Mouse (Mus musculus): ENCODE measurements around the gene Capn3. TPM values are rescaled to one million over a fixed set of nuclear protein-coding genes. Genes with fewer than 3 reads are reported as not detected.

Capn3 gene
- polyA plus RNA-seq, 1 experiment from 2014 or later: 0.55 TPM

- ATAC-seq (no peak), DNase-seq (ENCODE audit: low spot score) (no peak)
- Histone ChIP-seq H3K4me3 (ENCODE audit: low read depth, low read length) (no peak overlapping the region), H3K4me2 (replicated peaks; ENCODE audit: low read depth, low read length) (no peak overlapping the region), H3K9me3 (ENCODE audit: low read length) (no peaks in the 10 kb centered on the region), H3K9ac (replicated peaks; ENCODE audit: low read depth) (no peak overlapping the region), H3K27me3 (replicated peaks; ENCODE audit: insufficient read depth, low read length) (no peaks in the 10 kb centered on the region), H3K36me3 (ENCODE audit: insufficient read depth, low read length) (no peaks in the 10 kb centered on the region), H3K4me1 (ENCODE audit: insufficient read depth, low read depth, low read length) (no peaks in the 10 kb centered on the region), H3K27ac (ENCODE audit: low read length) (no peak overlapping the region)
- 55% methylated on average over 10 of the region's 10 CpGs for WGBS
- TF ChIP-seq EP300 (IDR thresholded peaks at IDR 0.05) (no peak), CTCF (IDR thresholded peaks at IDR 0.05) (no peak)
Observed at GRCm38 (mm10) chr2:120446373-120446772, 9.4 kb upstream of the Capn3 start.

- no peak overlapping the region for H3K4me2 ChIP-seq (replicated peaks; ENCODE audit: low read depth, low read length)
- no peaks in the 10 kb centered on the region for H3K4me1 ChIP-seq (ENCODE audit: insufficient read depth, low read depth, low read length)
- no peak for ATAC-seq
- WGBS: 91% methylated on average over 1 of the region's 1 CpGs
- TF ChIP-seq CTCF (IDR thresholded peaks at IDR 0.05) (no peak), EP300 (IDR thresholded peaks at IDR 0.05) (no peak)
- H3K9ac ChIP-seq (replicated peaks; ENCODE audit: low read depth): no peak overlapping the region
- no peaks in the 10 kb centered on the region for H3K9me3 ChIP-seq (ENCODE audit: low read length)
- no peaks in the 10 kb centered on the region for H3K27me3 ChIP-seq (replicated peaks; ENCODE audit: insufficient read depth, low read length)
- no peaks in the 10 kb centered on the region for H3K36me3 ChIP-seq (ENCODE audit: insufficient read depth, low read length)
- no peak for DNase-seq (ENCODE audit: low spot score)
- H3K27ac ChIP-seq (ENCODE audit: low read length): no peak overlapping the region
- no peak overlapping the region for H3K4me3 ChIP-seq (ENCODE audit: low read depth, low read length)
Observed at GRCm38 (mm10) chr2:120447306-120447705, 8.5 kb upstream of the Capn3 start.

GRCm38 (mm10) chr2:120450724-120451123 is 5.1 kb upstream of the Capn3 start:
- H3K9ac ChIP-seq (replicated peaks; ENCODE audit: low read depth): no peak overlapping the region

GRCm38 (mm10) chr2:120452600-120452999 is 3.2 kb upstream of the Capn3 start:
- ATAC-seq: no peak
- TF ChIP-seq EP300 (IDR thresholded peaks at IDR 0.05) (no peak), CTCF (IDR thresholded peaks at IDR 0.05) (no peak)

More at GRCm38 (mm10) chr2:120450724-120451123, 5.1 kb upstream of the Capn3 start:
- Histone ChIP-seq H3K27ac (ENCODE audit: low read length) (no peak overlapping the region), H3K36me3 (ENCODE audit: insufficient read depth, low read length) (no peaks in the 10 kb centered on the region; the same call in 1 of the 2 replicates), H3K4me2 (replicated peaks; ENCODE audit: low read depth, low read length) (no peak overlapping the region), H3K4me3 (ENCODE audit: low read depth, low read length) (no peak overlapping the region), H3K9me3 (ENCODE audit: low read length) (no peaks in the 10 kb centered on the region), H3K4me1 (ENCODE audit: insufficient read depth, low read depth, low read length) (no peaks in the 10 kb centered on the region), H3K27me3 (replicated peaks; ENCODE audit: insufficient read depth, low read length) (no peaks in the 10 kb centered on the region)
- WGBS: 61% methylated on average over 6 of the region's 6 CpGs
- TF ChIP-seq CTCF (IDR thresholded peaks at IDR 0.05): no peak
- ATAC-seq (no peak), DNase-seq (ENCODE audit: low spot score) (peak; percentile 7)

GRCm38 (mm10) chr2:120454987-120455386 is 832 bp upstream of the Capn3 start:
- ATAC-seq: no peak
- H3K4me3 ChIP-seq (ENCODE audit: low read depth, low read length): no peak overlapping the region
- no peaks in the 10 kb centered on the region for H3K4me1 ChIP-seq (ENCODE audit: insufficient read depth, low read depth, low read length)

More at GRCm38 (mm10) chr2:120452600-120452999, 3.2 kb upstream of the Capn3 start:
- H3K9ac ChIP-seq (replicated peaks; ENCODE audit: low read depth): no peak overlapping the region
- 53% methylated on average over 4 of the region's 4 CpGs for WGBS
- no peak overlapping the region for H3K4me2 ChIP-seq (replicated peaks; ENCODE audit: low read depth, low read length)
- no peaks in the 10 kb centered on the region; the same call in 1 of the 2 replicates for H3K36me3 ChIP-seq (ENCODE audit: insufficient read depth, low read length)
- H3K27me3 ChIP-seq (replicated peaks; ENCODE audit: insufficient read depth, low read length): no peaks in the 10 kb centered on the region
- no peak overlapping the region for H3K27ac ChIP-seq (ENCODE audit: low read length)
- no peak overlapping the region for H3K4me3 ChIP-seq (ENCODE audit: low read depth, low read length)
- DNase-seq (ENCODE audit: low spot score): peak; percentile 8
- H3K4me1 ChIP-seq (ENCODE audit: insufficient read depth, low read depth, low read length): no peaks in the 10 kb centered on the region
- H3K9me3 ChIP-seq (ENCODE audit: low read length): no peaks in the 10 kb centered on the region

GRCm38 (mm10) chr2:120460216-120460615 is 4.4 kb downstream of the Capn3 start:
- 70% methylated on average over 4 of the region's 4 CpGs for WGBS
- no peak for ATAC-seq
- no peak overlapping the region for H3K4me3 ChIP-seq (ENCODE audit: low read depth, low read length)

More at GRCm38 (mm10) chr2:120454987-120455386, 832 bp upstream of the Capn3 start:
- no peak for DNase-seq (ENCODE audit: low spot score)
- H3K9me3 ChIP-seq (ENCODE audit: low read length): no peaks in the 10 kb centered on the region
- H3K27ac ChIP-seq (ENCODE audit: low read length): no peak overlapping the region
- H3K9ac ChIP-seq (replicated peaks; ENCODE audit: low read depth): no peak overlapping the region
- H3K36me3 ChIP-seq (ENCODE audit: insufficient read depth, low read length): no peaks in the 10 kb centered on the region; the same call in 1 of the 2 replicates
- TF ChIP-seq EP300 (IDR thresholded peaks at IDR 0.05) (no peak), CTCF (IDR thresholded peaks at IDR 0.05) (no peak)
- no peak overlapping the region for H3K4me2 ChIP-seq (replicated peaks; ENCODE audit: low read depth, low read length)
- WGBS: 66% methylated on average over 2 of the region's 2 CpGs
- no peaks in the 10 kb centered on the region for H3K27me3 ChIP-seq (replicated peaks; ENCODE audit: insufficient read depth, low read length)

GRCm38 (mm10) chr2:120463328-120463727 is 7.5 kb downstream of the Capn3 start:
- no peak overlapping the region for H3K9ac ChIP-seq (replicated peaks; ENCODE audit: low read depth)
- H3K4me3 ChIP-seq (ENCODE audit: low read depth, low read length): no peak overlapping the region
- H3K27me3 ChIP-seq (replicated peaks; ENCODE audit: insufficient read depth, low read length): no peaks in the 10 kb centered on the region
- no peaks in the 10 kb centered on the region for H3K9me3 ChIP-seq (ENCODE audit: low read length)
- no peak for ATAC-seq
- no peak overlapping the region for H3K4me2 ChIP-seq (replicated peaks; ENCODE audit: low read depth, low read length)
- no peak for DNase-seq (ENCODE audit: low spot score)
- no peaks in the 10 kb centered on the region for H3K4me1 ChIP-seq (ENCODE audit: insufficient read depth, low read depth, low read length)
- TF ChIP-seq CTCF (IDR thresholded peaks at IDR 0.05) (no peak), EP300 (IDR thresholded peaks at IDR 0.05) (no peak)
- H3K36me3 ChIP-seq (ENCODE audit: insufficient read depth, low read length): no peaks in the 10 kb centered on the region
- no peak overlapping the region for H3K27ac ChIP-seq (ENCODE audit: low read length)
- 73% methylated on average over 7 of the region's 7 CpGs for WGBS

More at GRCm38 (mm10) chr2:120460216-120460615, 4.4 kb downstream of the Capn3 start:
- Histone ChIP-seq H3K4me1 (ENCODE audit: insufficient read depth, low read depth, low read length) (no peaks in the 10 kb centered on the region), H3K9me3 (ENCODE audit: low read length) (no peaks in the 10 kb centered on the region), H3K9ac (replicated peaks; ENCODE audit: low read depth) (no peak overlapping the region), H3K27ac (ENCODE audit: low read length) (no peak overlapping the region), H3K27me3 (replicated peaks; ENCODE audit: insufficient read depth, low read length) (no peaks in the 10 kb centered on the region), H3K36me3 (ENCODE audit: insufficient read depth, low read length) (no peaks in the 10 kb centered on the region), H3K4me2 (replicated peaks; ENCODE audit: low read depth, low read length) (no peak overlapping the region)
- TF ChIP-seq EP300 (IDR thresholded peaks at IDR 0.05): no peak
- no peak for TF ChIP-seq CTCF (IDR thresholded peaks at IDR 0.05)
- DNase-seq (ENCODE audit: low spot score): no peak

Data from lung, postnatal 0 days (tissue).